Mouse (Mus musculus): ENCODE data around the gene Rab5c. TPM values are rescaled to one million over a fixed set of nuclear protein-coding genes. Genes with fewer than 3 reads are reported as not detected.

The Rab5c gene
- polyA plus RNA-seq, 1 experiment from 2014 or later = 23.7 TPM

GRCm38 (mm10) chr11:100718462-100718861 is 19.6 kb downstream of the Rab5c start:
- 94% methylated on average over 7 of the region's 7 CpGs for WGBS
- H3K9me3 ChIP-seq = no peaks in the 10 kb centered on the region
- H3K9ac ChIP-seq = no peak overlapping the region
- H3K27me3 ChIP-seq (replicated peaks) = no peaks in the 10 kb centered on the region
- H3K4me2 ChIP-seq (replicated peaks) = no peak overlapping the region
- no peak for ATAC-seq (ENCODE audit: low FRiP score, low read depth)
- no peak overlapping the region for H3K4me3 ChIP-seq
- peaks cover 21% of the 10 kb centered on the region for H3K4me1 ChIP-seq
- H3K36me3 ChIP-seq = peaks cover 47% of the 10 kb centered on the region
- no peak overlapping the region for H3K27ac ChIP-seq

GRCm38 (mm10) chr11:100716649-100717048 is 21.4 kb downstream of the Rab5c start:
- no peak for ATAC-seq (ENCODE audit: low FRiP score, low read depth)
- H3K9ac ChIP-seq = no peak overlapping the region
- WGBS = 82% methylated on average over 3 of the region's 3 CpGs
- peaks cover 47% of the 10 kb centered on the region for H3K36me3 ChIP-seq
- H3K9me3 ChIP-seq = no peaks in the 10 kb centered on the region
- H3K4me1 ChIP-seq = peaks cover 15% of the 10 kb centered on the region
- H3K27ac ChIP-seq = no peak overlapping the region
- H3K27me3 ChIP-seq (replicated peaks) = no peaks in the 10 kb centered on the region
- no peak overlapping the region for H3K4me3 ChIP-seq
- no peak overlapping the region for H3K4me2 ChIP-seq (replicated peaks)

- Histone ChIP-seq H3K36me3 (peaks cover 47% of the 10 kb centered on the region), H3K4me2 (replicated peaks) (no peak overlapping the region), H3K27me3 (replicated peaks) (no peaks in the 10 kb centered on the region), H3K4me1 (peaks cover 19% of the 10 kb centered on the region), H3K27ac (no peak overlapping the region), H3K9me3 (no peaks in the 10 kb centered on the region), H3K4me3 (no peak overlapping the region), H3K9ac (no peak overlapping the region)
- no peak for ATAC-seq (ENCODE audit: low FRiP score, low read depth)
- WGBS = 82% methylated on average over 6 of the region's 6 CpGs
Observed at GRCm38 (mm10) chr11:100714948-100715347, 23.1 kb downstream of the Rab5c start.

- Histone ChIP-seq H3K9ac (no peak overlapping the region), H3K27ac (no peak overlapping the region), H3K27me3 (replicated peaks) (no peaks in the 10 kb centered on the region), H3K4me3 (no peak overlapping the region), H3K4me1 (peaks cover 19% of the 10 kb centered on the region), H3K36me3 (peaks cover 45% of the 10 kb centered on the region), H3K4me2 (replicated peaks) (peak overlapping the region; percentile 51), H3K9me3 (no peaks in the 10 kb centered on the region)
- 0 out of 2 replicates have a peak, but pooled peaks have one; percentile 22 for ATAC-seq (ENCODE audit: low FRiP score, low read depth)
- 48% methylated on average over 6 of the region's 6 CpGs for whole genome bisulfite sequencing
Observed at GRCm38 (mm10) chr11:100714534-100714915, 23.5 kb downstream of the Rab5c start.

GRCm38 (mm10) chr11:100713735-100714533 is 24.1 kb downstream of the Rab5c start, which contains the start of gene Hspb9:
TSS of gene Hspb9 (plus strand) at chr11:100713850.
- H3K4me1 ChIP-seq = peaks cover 19% of the 10 kb centered on the region
- H3K4me3 ChIP-seq = peak within 1 kb of the TSS; percentile 7; the same call in 1 of the 2 replicates

GRCm38 (mm10) chr11:100713174-100713573 is 24.8 kb downstream of the Rab5c start:
- peak overlapping the region; percentile 51 for H3K4me2 ChIP-seq (replicated peaks)

More at GRCm38 (mm10) chr11:100713735-100714533, 24.1 kb downstream of the Rab5c start, which contains the start of gene Hspb9:
- no peak within 1 kb of the TSS for H3K27ac ChIP-seq
- ATAC-seq (ENCODE audit: low FRiP score, low read depth) = 0 out of 2 replicates have a peak, but pooled peaks have one; percentile 15
- WGBS = 5% methylated on average over 38 of the region's 38 CpGs
- no peaks in the 10 kb centered on the region for H3K9me3 ChIP-seq
- peak within 1 kb of the TSS; percentile 48 for H3K9ac ChIP-seq
- no peaks in the 10 kb centered on the region for H3K27me3 ChIP-seq (replicated peaks)
- peak within 1 kb of the TSS; percentile 79 for H3K4me2 ChIP-seq (replicated peaks)
- H3K36me3 ChIP-seq = peaks cover 46% of the 10 kb centered on the region

GRCm38 (mm10) chr11:100711783-100712615 is 26.0 kb downstream of the Rab5c start, which contains the start of gene Kat2a:
TSS of gene Kat2a (minus strand) at chr11:100712465.
- H3K4me2 ChIP-seq (replicated peaks) = peak within 1 kb of the TSS; percentile 79
- H3K9me3 ChIP-seq = no peaks in the 10 kb centered on the region
- peaks cover 19% of the 10 kb centered on the region for H3K4me1 ChIP-seq
- peak within 1 kb of the TSS; percentile 53; the same call in 1 of the 2 replicates for H3K27ac ChIP-seq
- 3% methylated on average over 48 of the region's 48 CpGs for WGBS
- peak; percentile 89 for ATAC-seq (ENCODE audit: low FRiP score, low read depth)
- H3K4me3 ChIP-seq = peak within 1 kb of the TSS; percentile 98
- H3K36me3 ChIP-seq = peaks cover 47% of the 10 kb centered on the region
- peak within 1 kb of the TSS; percentile 90 for H3K9ac ChIP-seq
- H3K27me3 ChIP-seq (replicated peaks) = no peaks in the 10 kb centered on the region

More at GRCm38 (mm10) chr11:100713174-100713573, 24.8 kb downstream of the Rab5c start:
- WGBS = 67% methylated on average over 4 of the region's 4 CpGs
- Histone ChIP-seq H3K9ac (0 out of 2 replicates have a peak overlapping the region, but pooled peaks have one; percentile 48), H3K4me1 (peaks cover 19% of the 10 kb centered on the region), H3K27me3 (replicated peaks) (no peaks in the 10 kb centered on the region), H3K27ac (no peak overlapping the region), H3K4me3 (no peak overlapping the region), H3K36me3 (peaks cover 46% of the 10 kb centered on the region), H3K9me3 (no peaks in the 10 kb centered on the region)
- no peak for ATAC-seq (ENCODE audit: low FRiP score, low read depth)

- WGBS = 88% methylated on average over 4 of the region's 4 CpGs
- Histone ChIP-seq H3K27ac (no peak overlapping the region), H3K4me1 (peaks cover 19% of the 10 kb centered on the region), H3K4me2 (replicated peaks) (0 out of 2 replicates have a peak overlapping the region, but pooled peaks have one; percentile 79), H3K9ac (no peak overlapping the region), H3K9me3 (no peaks in the 10 kb centered on the region), H3K27me3 (replicated peaks) (no peaks in the 10 kb centered on the region), H3K36me3 (peaks cover 47% of the 10 kb centered on the region), H3K4me3 (no peak overlapping the region)
- no peak for ATAC-seq (ENCODE audit: low FRiP score, low read depth)
Observed at GRCm38 (mm10) chr11:100710977-100711376, 27.0 kb downstream of the Rab5c start.

- WGBS = 92% methylated on average over 15 of the region's 15 CpGs
- Histone ChIP-seq H3K27ac (no peak overlapping the region), H3K4me1 (peaks cover 19% of the 10 kb centered on the region), H3K9ac (no peak overlapping the region), H3K36me3 (peaks cover 47% of the 10 kb centered on the region), H3K4me2 (replicated peaks) (no peak overlapping the region), H3K4me3 (no peak overlapping the region), H3K27me3 (replicated peaks) (no peaks in the 10 kb centered on the region), H3K9me3 (no peaks in the 10 kb centered on the region)
- ATAC-seq (ENCODE audit: low FRiP score, low read depth) = no peak
Observed at GRCm38 (mm10) chr11:100710528-100710927, 27.5 kb downstream of the Rab5c start.

GRCm38 (mm10) chr11:100709201-100709810 is 28.7 kb downstream of the Rab5c start:
- H3K9me3 ChIP-seq = no peaks in the 10 kb centered on the region
- peaks cover 53% of the 10 kb centered on the region for H3K36me3 ChIP-seq
- no peak overlapping the region for H3K4me3 ChIP-seq
- H3K9ac ChIP-seq = no peak overlapping the region
- ATAC-seq (ENCODE audit: low FRiP score, low read depth) = no peak
- H3K27ac ChIP-seq = no peak overlapping the region
- no peak overlapping the region for H3K4me2 ChIP-seq (replicated peaks)
- H3K4me1 ChIP-seq = peaks cover 16% of the 10 kb centered on the region
- WGBS = 94% methylated on average over 9 of the region's 9 CpGs
- no peaks in the 10 kb centered on the region for H3K27me3 ChIP-seq (replicated peaks)

- H3K9ac ChIP-seq = 0 out of 2 replicates have a peak overlapping the region, but pooled peaks have one; percentile 13
- H3K4me2 ChIP-seq (replicated peaks) = no peak overlapping the region
- 0 out of 2 replicates have a peak, but pooled peaks cover 4% of the 10 kb centered on the region for H3K4me1 ChIP-seq
- H3K27ac ChIP-seq = no peak overlapping the region
- peaks cover 54% of the 10 kb centered on the region for H3K36me3 ChIP-seq
- no peak overlapping the region for H3K4me3 ChIP-seq
- H3K27me3 ChIP-seq (replicated peaks) = no peaks in the 10 kb centered on the region
- ATAC-seq (ENCODE audit: low FRiP score, low read depth) = no peak
- no peaks in the 10 kb centered on the region for H3K9me3 ChIP-seq
- WGBS = 93% methylated on average over 23 of the region's 23 CpGs
Observed at GRCm38 (mm10) chr11:100705095-100705747, 32.8 kb downstream of the Rab5c start.

Measured in neural tube, embryonic 12.5 days (tissue).